ENCODE assay signal across 17 mouse cellular contexts in the genomic region with DNA sequence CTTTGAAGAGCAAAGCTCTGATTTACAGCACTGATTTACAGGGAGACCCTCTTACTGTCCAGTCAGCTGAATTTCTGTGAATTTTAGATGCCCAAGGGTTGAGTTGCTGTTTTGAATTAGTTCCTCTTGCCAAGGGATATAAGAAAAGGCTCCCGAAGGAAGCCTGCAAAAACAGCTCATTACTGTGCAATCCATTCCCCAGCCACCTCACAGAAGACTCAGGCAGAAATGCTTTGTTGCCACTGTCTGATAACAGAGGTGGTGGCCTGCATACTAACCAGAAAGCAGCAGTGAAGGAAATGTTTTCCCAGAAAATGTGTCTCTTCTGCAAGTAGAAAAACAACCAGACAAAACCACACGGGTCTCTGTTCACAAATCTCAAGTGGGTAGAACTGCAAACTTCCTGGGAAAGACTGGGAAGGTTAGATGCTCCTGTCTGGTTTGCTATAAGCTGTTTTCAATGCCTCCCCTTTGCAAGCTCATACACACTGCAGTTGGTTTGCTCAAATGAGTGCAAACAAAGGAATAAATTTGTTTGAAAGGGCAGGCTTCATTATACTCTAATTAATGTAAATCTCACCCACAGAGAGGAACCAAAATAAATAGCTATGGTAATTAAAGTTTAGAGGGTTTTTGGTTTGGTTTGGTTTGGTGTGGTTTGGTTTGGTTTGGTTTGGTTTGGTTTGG.
A peak's percentile ranks its signal among the peaks of the same experiment; 100 is the strongest.
DNase-seq lines count a peak whose midpoint lies in the region; ATAC-seq and TF ChIP-seq lines count a peak whose summit lies in the region.
"Had no signal": no experiment of that assay in that cellular context is flagged by ENCODE, and none has a peak within 500 bp of the region (broad histone marks: within the 10 kb centered on the region; RNA-seq: fewer than 3 reads in every experiment).

No protein-coding gene starts in this region.

- H3K79me2 ChIP-seq in heart, adult 2 months (replicated peaks; ENCODE audit: control insufficient read depth, insufficient read depth, low read length), result no peaks in the 10 kb centered on the region

- no peaks in the 10 kb centered on the region for H3K27me3 ChIP-seq in hindbrain, embryonic 10.5 days (ENCODE audit: insufficient read depth, poor library complexity, severe bottlenecking)
- H3K27me3 ChIP-seq in midbrain, embryonic 12.5 days, result no peaks in the 10 kb centered on the region
- H3K27me3 ChIP-seq in heart, adult 2 months (ENCODE audit: control insufficient read depth, insufficient read depth, low read length), result no peaks in the 10 kb centered on the region
- H3K27me3 ChIP-seq: heart, embryonic 13.5 days had no signal

- no peak overlapping the region for H3K9ac ChIP-seq in midbrain, embryonic 12.5 days (replicated peaks)
- no peak overlapping the region for H3K9ac ChIP-seq in heart, adult 2 months (ENCODE audit: low read depth, low read length)
- H3K9ac ChIP-seq: heart, embryonic 13.5 days had no signal

- TF ChIP-seq EP300 in heart, adult 2 months (IDR thresholded peaks at IDR 0.05; ENCODE audit: insufficient read depth, low read depth, low read length), result no peak

- no peaks in the 10 kb centered on the region for H3K9me3 ChIP-seq in hindbrain, embryonic 10.5 days
- H3K9me3 ChIP-seq in midbrain, embryonic 12.5 days, result no peaks in the 10 kb centered on the region
- H3K9me3 ChIP-seq: heart, embryonic 13.5 days had no signal

- H3K27ac ChIP-seq in hindbrain, embryonic 10.5 days, result no peak overlapping the region; the same call in 1 of the 2 replicates
- peak overlapping the region; percentile 58 for H3K27ac ChIP-seq in midbrain, embryonic 12.5 days (replicated peaks)
- H3K27ac ChIP-seq in heart, adult 2 months, result no peak overlapping the region
- H3K27ac ChIP-seq: heart, embryonic 13.5 days had no signal

- H3K4me3 ChIP-seq in hindbrain, embryonic 10.5 days, result no peak overlapping the region
- H3K4me3 ChIP-seq in midbrain, embryonic 12.5 days, result no peak overlapping the region
- no peak overlapping the region for H3K4me3 ChIP-seq in heart, adult 2 months
- H3K4me3 ChIP-seq: heart, embryonic 13.5 days; myocyte had no signal

- H3K36me3 ChIP-seq in hindbrain, embryonic 10.5 days, result no peaks in the 10 kb centered on the region
- H3K36me3 ChIP-seq in midbrain, embryonic 12.5 days, result no peaks in the 10 kb centered on the region
- H3K36me3 ChIP-seq in heart, adult 2 months (ENCODE audit: control insufficient read depth, insufficient read depth, low read length), result no peaks in the 10 kb centered on the region
- H3K36me3 ChIP-seq: heart, embryonic 13.5 days had no signal

- no peaks in the 10 kb centered on the region for H3K4me1 ChIP-seq in hindbrain, embryonic 10.5 days (replicated peaks)
- H3K4me1 ChIP-seq in midbrain, embryonic 12.5 days, result no peaks in the 10 kb centered on the region
- H3K4me1 ChIP-seq in heart, adult 2 months (ENCODE audit: control insufficient read depth, insufficient read depth, low read length), result no peaks in the 10 kb centered on the region
- H3K4me1 ChIP-seq: heart, embryonic 13.5 days had no signal

- WGBS in hindbrain, embryonic 10.5 days, result 45% methylated on average over 2 of the region's 2 CpGs
- WGBS in midbrain, embryonic 12.5 days, result 38% methylated on average over 2 of the region's 2 CpGs
- WGBS in heart, adult 2 months, result 29% methylated on average over 2 of the region's 2 CpGs

- peak; percentile 91 for ATAC-seq in midbrain, embryonic 12.5 days (ENCODE audit: low FRiP score, low read depth)
- ATAC-seq: Patski had no signal

- H3K4me2 ChIP-seq in midbrain, embryonic 12.5 days (replicated peaks), result no peak overlapping the region
- H3K4me2 ChIP-seq: heart, embryonic 13.5 days had no signal

- peak; percentile 37 for DNase-seq in Muller cell, postnatal 12 days (ENCODE audit: inconsistent ontology term)
- DNase-seq in brain, embryonic 18.5 days (ENCODE audit: low read depth, low spot score), result peak; percentile 4
- peak; percentile 2 for DNase-seq in hindbrain, embryonic 10.5 days (ENCODE audit: low spot score)
- DNase-seq in cerebellum, postnatal 14 days, result no peak
- DNase-seq in left cerebral cortex, adult 18-20 months (ENCODE audit: low spot score in 2 of 2), result no peak
- DNase-seq in left cerebral cortex, adult 8-10 months (ENCODE audit: low spot score in 2 of 2), result no peak
- no peak for DNase-seq in heart, adult 2 months
- DNase-seq: cerebellum, postnatal 25 days; gastrocnemius, postnatal 10 days; kidney, postnatal 25 days; liver; lung, postnatal 36 days; right cerebral cortex, adult 18-20 months had no signal

- TF ChIP-seq CTCF in heart, adult 2 months (IDR thresholded peaks at IDR 0.05), result no peak

- intact Hi-C loops in heart, adult 2 months (cut with DNase I), result no loop called here

- no peak for TF ChIP-seq POLR2A in heart, adult 2 months (IDR thresholded peaks at IDR 0.05; ENCODE audit: insufficient read depth, low read depth, low read length)

Comparison
In these comparisons a context has a peak if more than half of its experiments do, and no peak if none do; other contexts are left out.
1. DNase-seq: peak in Muller cell, postnatal 12 days (single experiment), brain, embryonic 18.5 days (single experiment) and hindbrain, embryonic 10.5 days (single experiment); none in cerebellum, postnatal 14 days (0 of 2), left cerebral cortex, adult 18-20 months (0 of 2), left cerebral cortex, adult 8-10 months (0 of 2) and heart, adult 2 months (0 of 2).